Mouse (Mus musculus): ENCODE results near the gene Mms22l.

- no peak for TF ChIP-seq CTCF (IDR thresholded peaks at IDR 0.05; ENCODE audit: low read depth)
- TF ChIP-seq EP300 (IDR thresholded peaks at IDR 0.05; ENCODE audit: low read depth), result no peak
Measured at GRCm38 (mm10) chr4:24594824-24595223, 98.6 kb downstream of the Mms22l start.
